Mouse (Mus musculus): ENCODE results near the gene Psmd9. TPM values are rescaled to one million over a fixed set of nuclear protein-coding genes. Genes with fewer than 3 reads are reported as not detected.

Gene Psmd9
- total RNA-seq, 2 experiments from 2014 or later, result 9.6 to 14.0 TPM

DNA sequence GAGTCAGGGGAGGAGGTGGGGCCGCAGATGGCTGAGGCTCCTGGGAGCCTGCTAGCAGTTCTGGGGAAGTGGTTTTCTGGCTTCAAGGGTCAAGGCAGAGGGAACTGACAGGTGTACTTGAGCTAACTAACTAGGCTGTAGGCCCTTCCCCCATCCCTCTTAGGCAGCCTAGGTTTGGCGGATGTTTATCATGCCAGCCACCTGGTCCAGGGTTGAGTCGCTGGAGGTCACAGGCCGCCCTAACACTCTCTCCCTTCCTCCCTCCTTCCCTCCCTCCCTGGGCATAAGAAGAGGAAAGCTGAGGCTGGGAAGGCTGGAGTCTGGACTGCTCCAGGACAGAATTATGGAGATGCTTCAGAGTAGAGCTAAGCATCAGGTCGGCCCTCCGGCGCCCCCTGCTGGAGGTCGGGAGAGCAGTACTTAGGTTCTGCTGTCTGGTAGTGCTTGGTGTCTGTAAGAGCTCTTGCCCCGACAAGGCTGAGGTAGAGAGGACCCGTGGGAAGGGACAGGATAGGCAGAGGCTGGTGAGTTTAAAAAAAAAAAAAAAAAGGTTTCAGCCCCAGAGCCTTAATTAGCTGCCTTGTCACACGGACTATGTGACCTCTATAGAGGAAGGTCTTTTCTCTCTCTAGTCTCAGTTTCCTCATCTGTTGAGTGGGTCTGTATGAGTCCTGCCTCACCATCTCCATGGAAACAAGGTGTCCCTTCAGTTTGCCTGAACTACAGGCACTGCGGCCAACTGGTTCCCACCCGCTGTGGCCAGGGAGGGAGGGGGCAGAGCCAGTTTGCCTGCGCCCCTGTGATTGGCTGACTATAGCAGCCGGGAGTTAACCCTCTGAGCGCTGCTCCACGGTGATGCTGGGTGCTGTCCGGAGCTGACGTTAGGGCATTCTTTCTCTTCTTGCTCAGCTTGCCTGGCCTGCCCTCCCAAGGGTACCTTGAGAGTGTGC is 19.5 kb upstream of the Psmd9 start:
- ATAC-seq (ENCODE audit: poor library complexity, severe bottlenecking), result peak; percentile 55

DNA sequence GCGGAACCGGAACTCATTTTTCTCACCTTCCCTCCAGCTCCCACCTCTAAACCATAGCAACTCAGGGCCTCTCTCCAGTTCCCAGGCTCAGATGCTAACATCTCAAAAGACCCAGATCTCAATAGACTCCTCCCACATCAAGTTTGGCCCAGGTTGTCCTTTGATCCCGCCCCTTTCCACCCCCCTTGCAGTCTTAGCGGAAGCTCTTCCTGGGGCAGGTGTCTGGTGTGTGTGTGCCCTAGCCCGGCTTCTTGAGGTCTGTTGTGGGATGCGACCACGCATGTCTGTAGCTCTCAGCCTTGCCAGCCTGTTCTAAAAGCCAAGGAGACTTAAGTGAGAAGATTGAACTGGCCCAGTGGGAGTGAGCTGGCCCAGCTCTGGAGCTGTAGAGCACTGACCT is 18.6 kb upstream of the Psmd9 start:
- peak; percentile 29 for ATAC-seq (ENCODE audit: poor library complexity, severe bottlenecking)

- peak; percentile 79 for ATAC-seq (ENCODE audit: poor library complexity, severe bottlenecking)
Measured at GRCm38 (mm10) chr5:123151077-123151476, 18.1 kb upstream of the Psmd9 start.

- no peak for ATAC-seq (ENCODE audit: poor library complexity, severe bottlenecking)
Measured at GRCm38 (mm10) chr5:123151707-123152362, 17.4 kb upstream of the Psmd9 start.

DNA sequence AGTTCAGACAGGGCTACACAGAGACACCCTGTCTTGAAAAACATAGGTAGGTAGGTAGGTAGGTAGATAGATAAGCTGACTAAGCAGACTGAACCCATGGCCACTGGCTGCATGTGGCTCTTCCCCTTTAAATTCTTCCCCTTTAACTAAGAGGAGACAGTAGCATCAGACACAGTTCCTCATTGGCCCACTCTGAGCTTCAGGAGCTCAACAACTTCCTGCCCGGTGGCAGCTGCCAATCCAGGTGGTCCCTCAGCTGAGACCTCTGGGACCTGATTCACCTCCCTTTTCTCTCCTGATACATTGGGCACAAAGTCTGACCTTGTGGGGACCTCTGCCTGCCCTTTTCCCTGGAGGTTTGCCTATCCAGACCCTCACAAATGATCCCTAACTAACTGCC is 16.3 kb upstream of the Psmd9 start:
- peak; percentile 25; the same call in 1 of the 2 replicates for ATAC-seq (ENCODE audit: poor library complexity, severe bottlenecking)

- ATAC-seq (ENCODE audit: poor library complexity, severe bottlenecking), result peak; percentile 35
Measured at GRCm38 (mm10) chr5:123155425-123155824, 13.8 kb upstream of the Psmd9 start.

- ATAC-seq (ENCODE audit: poor library complexity, severe bottlenecking), result no peak
Measured at GRCm38 (mm10) chr5:123156763-123157162, 12.4 kb upstream of the Psmd9 start.

GRCm38 (mm10) chr5:123157972-123158371 is 11.2 kb upstream of the Psmd9 start:
- ATAC-seq (ENCODE audit: poor library complexity, severe bottlenecking), result no peak

GRCm38 (mm10) chr5:123159446-123159845 is 9.8 kb upstream of the Psmd9 start:
- ATAC-seq (ENCODE audit: poor library complexity, severe bottlenecking), result no peak

DNA sequence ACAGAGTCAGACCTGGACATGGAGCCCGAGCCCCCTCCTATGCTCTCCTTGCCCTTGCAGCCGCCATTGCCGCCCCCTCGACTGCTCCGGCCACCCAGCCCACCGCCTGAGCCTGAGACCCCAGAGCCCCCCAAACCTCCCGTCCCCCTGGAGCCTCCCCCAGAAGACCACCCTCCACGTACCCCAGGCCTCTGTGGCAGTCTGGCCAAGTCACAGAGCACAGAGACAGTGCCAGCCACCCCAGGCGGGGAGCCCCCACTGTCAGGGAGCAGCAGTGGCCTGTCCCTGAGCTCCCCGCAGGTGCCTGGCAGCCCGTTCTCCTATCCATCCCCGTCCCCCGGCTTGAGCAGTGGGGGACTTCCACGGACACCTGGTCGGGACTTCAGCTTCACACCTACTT is 9.3 kb upstream of the Psmd9 start:
- no peak for ATAC-seq (ENCODE audit: poor library complexity, severe bottlenecking)

DNA sequence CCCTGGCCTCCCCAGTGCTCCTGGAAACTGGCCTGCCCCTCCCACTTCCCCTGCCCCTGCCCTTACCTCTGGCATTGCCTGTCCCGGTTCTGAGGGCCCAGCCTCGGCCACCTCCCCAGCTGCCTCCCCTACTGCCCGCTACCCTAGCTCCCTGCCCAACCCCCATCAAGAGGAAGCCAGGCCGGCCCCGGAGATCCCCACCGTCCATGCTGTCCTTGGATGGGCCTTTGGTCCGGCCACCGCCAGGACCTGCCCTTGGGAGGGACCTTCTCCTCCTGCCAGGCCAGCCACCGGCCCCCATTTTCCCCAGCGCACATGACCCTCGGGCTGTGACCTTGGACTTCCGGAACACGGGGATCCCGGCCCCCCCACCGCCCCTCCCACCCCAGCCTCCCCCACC is 8.9 kb upstream of the Psmd9 start:
- no peak for ATAC-seq (ENCODE audit: poor library complexity, severe bottlenecking)

DNA sequence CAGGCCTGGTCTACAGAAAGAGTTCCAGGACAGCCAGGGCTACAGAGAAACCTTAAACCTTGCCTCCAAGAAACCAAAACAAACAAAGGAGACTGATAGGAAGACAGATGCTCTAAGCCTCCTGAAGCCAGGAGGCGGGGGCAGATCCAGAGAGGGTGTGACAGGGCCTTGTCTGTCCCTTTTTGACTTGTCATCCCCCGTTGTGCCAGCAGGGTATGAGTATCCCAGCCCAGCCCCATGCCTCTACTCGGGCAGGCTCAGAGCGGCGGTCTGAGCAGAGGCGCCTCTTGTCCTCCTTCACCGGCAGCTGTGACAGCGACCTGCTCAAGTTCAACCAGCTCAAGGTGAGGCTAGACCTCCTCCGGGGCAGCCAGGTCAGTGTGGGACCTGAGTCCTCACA is 6.3 kb upstream of the Psmd9 start:
- ATAC-seq (ENCODE audit: poor library complexity, severe bottlenecking), result no peak

DNA sequence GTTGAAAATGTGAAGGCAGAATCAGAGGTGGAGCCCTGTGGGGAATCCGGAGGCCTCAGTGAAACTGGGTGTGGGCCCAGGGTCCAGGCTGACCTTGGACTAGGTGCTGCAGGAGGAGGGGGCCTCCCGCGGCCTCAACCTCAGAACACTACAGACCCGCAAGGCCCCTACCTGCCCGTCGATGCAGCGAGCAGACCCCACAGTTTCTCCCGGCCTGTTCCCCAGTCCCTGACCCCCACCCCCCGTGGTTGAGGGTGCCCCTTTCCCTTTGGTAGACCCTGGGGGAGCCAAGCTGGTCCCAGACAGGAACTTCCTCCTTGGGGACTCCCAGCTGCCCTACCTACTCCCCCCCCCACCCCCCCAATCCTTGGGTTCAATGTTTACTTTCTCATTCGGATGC is 2.8 kb upstream of the Psmd9 start:
- ATAC-seq (ENCODE audit: poor library complexity, severe bottlenecking), result no peak

DNA sequence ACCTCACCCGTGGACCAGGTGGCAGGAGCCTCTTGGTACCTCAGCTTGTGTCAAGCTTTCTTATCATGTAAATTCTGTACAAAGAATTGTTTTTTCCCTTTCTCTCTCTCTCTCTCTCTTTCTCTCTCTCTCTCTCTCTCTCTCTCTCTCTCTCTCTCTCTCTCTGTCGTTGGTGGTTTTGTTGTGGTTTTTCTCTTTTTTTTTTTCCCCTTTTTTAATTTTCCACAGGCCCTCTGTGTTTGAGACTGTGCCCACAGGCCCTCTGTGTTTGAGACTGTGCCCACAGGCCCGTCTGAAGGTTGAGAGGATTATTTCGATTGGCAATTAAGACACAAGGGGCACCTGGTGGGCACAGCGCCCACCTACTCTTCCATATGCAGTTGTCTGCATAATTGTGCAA is 1.6 kb upstream of the Psmd9 start:
- no peak for ATAC-seq (ENCODE audit: poor library complexity, severe bottlenecking)

GRCm38 (mm10) chr5:123170365-123170764 is 1.2 kb downstream of the Psmd9 start:
- no peak for ATAC-seq (ENCODE audit: poor library complexity, severe bottlenecking)

- peak; percentile 93 for ATAC-seq (ENCODE audit: poor library complexity, severe bottlenecking)
Measured at GRCm38 (mm10) chr5:123171646-123172350, 2.6 kb downstream of the Psmd9 start.

DNA sequence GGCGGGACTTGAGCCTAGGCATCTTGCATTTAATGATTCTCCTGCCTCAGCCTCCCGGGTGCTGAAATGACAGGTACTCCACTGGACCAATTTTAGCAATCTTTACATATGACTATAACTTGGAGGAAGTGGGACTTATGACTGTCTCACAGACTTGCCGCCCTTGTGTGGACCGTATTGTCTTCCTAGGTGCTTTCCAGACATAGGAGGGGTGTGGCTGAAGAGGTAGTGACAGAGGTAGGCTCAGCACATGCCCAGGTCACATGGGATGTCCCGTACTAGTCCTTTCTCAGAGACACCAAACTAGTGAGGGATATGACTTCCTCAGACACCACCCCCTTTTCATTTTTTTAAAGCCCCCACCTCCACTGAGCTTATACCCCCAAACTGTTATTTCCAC is 9.6 kb downstream of the Psmd9 start:
- ATAC-seq (ENCODE audit: poor library complexity, severe bottlenecking), result no peak

DNA sequence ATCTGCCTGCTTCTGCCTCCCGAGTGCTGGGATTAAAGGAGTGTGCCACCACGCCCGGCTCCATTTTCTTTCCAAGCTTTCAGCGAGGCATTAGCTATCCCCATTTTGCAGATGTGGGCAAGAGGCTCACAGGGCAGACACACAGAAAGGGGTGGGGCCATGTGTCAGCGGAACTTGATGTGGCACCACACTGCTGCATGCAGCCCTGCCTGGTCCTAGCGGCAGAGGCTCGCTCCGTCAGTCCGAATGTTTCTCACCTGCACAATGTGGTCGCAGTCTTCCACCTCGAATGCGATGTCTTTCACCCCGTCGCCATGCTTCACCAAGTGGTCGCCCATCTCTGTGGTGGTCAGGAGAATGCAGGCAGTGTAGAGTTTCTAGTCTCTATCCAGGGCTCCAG is 11.2 kb downstream of the Psmd9 start:
- no peak for ATAC-seq (ENCODE audit: poor library complexity, severe bottlenecking)

- ATAC-seq (ENCODE audit: poor library complexity, severe bottlenecking), result no peak
Measured at GRCm38 (mm10) chr5:123181536-123181935, 12.3 kb downstream of the Psmd9 start.

DNA sequence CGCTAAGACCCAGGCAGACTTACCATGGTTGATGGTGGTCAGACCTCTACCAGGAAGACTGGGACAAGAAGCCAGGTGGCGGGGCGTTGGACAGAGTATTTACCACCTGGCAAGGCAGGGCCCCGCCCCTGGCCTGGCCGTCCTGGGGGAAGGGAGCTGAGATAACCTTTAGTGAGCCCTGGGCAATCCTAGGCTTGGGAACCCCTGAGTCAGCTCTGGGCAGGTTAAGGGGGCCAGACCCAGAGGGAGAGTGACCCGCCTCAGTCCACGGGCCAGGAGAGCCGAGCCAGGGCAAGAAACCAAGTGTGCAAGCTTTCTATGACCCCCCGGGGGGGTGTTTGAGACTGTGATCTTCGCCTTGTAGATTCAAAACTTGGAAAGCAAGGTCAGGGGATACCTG is 13.4 kb downstream of the Psmd9 start, which contains the start of gene Hpd:
Gene Hpd, minus strand, starts transcription at position 77 of the 400 bp plus-strand sequence.
- ATAC-seq (ENCODE audit: poor library complexity, severe bottlenecking), result no peak

DNA sequence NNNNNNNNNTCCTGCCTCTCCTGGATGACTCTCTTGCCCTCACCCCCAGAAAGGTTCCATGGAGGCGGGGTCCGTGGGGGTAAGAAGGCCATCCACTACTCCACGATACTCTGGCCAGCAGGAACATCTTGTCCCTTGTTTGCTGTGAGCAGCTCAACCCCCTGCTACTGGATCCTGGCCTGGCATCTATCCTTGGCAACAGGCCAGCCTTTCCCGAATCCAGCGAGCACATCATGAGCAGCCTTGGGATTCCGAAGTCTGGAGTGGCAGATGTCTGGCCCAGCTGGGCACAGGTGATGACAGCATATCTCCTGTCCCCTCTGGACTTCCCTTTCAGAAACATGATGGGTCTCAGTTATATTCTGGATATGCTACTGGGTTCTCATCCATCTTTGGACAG is 16.8 kb downstream of the Psmd9 start:
- ATAC-seq (ENCODE audit: poor library complexity, severe bottlenecking), result no peak

All from megakaryocyte, adult 5-6 weeks (primary cell).